Mouse (Mus musculus): Measurements from ENCODE around the gene S100a10. TPM values are rescaled to one million over a fixed set of nuclear protein-coding genes. Genes with fewer than 3 reads are reported as not detected.

The S100a10 gene
- polyA plus RNA-seq, 1 experiment from 2014 or later, result 266 TPM

DNA sequence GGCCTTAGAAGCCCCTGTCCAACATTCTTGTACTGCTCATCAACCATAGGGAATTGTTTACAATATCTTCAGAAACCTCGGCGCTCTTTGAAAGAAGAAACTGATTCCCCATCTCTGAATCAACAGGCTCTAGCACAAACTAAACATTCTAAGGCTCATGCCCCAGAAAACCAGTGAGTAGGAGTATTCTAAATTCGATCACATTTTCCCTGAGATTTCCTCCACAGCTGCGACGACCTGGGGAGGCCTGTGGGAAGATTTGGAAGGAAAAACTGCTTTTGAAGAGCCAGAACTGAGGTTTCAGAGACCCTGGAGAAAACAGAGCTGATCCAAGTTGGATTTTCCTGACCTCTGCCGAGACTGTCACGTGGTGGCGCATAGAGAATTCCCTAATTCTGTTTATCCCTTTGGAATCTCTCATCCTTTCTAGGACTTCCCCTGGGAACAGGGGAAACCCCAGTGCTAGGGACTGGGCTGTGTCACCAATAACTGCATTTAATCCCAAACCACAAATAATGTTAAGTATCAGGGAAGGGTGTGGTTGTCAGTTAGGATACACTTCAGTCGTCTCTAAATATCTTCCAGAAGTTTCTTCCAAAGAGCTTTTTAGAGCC is 1.0 kb upstream of the S100a10 start:
- 87% methylated on average over 9 of the region's 9 CpGs for WGBS (ENCODE audit: missing documents)
- Histone ChIP-seq H3K79me2 (ENCODE audit: inconsistent target) (peaks cover 36% of the 10 kb centered on the region), H3K4me3 (ENCODE audit: inconsistent target) (no peak overlapping the region), H3K36me3 (ENCODE audit: inconsistent target) (no peaks in the 10 kb centered on the region), H3K27ac (peak overlapping the region; percentile 61; the same call in 1 of the 2 replicates)

DNA sequence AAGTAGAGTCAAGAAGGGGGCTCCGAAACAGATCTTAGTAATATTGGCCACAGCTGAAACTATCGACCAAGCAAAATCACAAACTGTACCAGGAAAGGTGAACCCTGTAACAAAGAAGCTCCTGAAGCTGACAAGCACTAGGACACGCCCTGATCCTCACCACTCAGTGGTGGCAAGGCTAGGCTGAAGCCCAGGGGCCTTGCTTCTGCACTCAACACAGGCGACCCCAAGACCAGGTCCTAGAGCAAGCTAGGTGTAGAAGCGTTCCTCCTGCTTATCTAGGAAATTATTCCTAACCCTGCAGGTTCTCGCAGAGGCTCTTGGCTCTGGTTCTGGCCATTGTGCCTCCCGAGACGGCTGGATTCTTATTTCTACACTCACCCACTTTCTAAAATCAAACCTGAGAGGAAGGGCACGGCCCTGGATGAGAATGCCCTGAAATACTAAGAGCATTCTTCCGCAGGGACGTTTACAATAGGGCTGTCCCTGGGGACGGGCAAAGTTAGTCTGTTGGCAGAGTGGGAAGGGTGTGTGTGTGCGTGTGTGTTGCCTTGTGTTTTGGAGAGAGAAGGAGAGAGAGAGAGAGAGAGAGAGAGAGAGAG is 400 bp upstream of the S100a10 start:
- peak overlapping the region; percentile 7; the same call in 1 of the 2 replicates for H3K4me3 ChIP-seq (ENCODE audit: inconsistent target)
- H3K36me3 ChIP-seq (ENCODE audit: inconsistent target), result no peaks in the 10 kb centered on the region
- 46% methylated on average over 9 of the region's 13 CpGs for whole genome bisulfite sequencing (ENCODE audit: missing documents)
- H3K27ac ChIP-seq, result peak overlapping the region; percentile 61
- peaks cover 42% of the 10 kb centered on the region for H3K79me2 ChIP-seq (ENCODE audit: inconsistent target)

DNA sequence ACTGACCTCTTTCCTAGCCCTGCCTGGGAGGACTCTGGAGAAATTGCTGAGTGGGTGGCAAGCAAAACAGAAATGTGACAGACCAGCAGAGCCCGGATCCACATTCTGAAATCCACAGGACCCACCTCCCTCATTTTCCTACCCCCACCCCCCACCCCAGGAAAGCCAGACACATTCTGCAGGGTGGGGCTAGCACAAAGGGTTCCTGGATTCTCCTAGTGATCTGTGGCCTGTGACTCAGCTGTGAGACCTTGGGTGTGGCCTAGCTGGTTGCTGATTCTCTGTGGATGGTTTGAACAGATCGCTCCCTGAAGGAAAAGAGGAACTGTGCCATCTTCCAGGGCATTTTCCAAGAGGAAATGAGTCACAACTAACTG is 986 bp downstream of the S100a10 start:
- 0% methylated on average over 2 of the region's 2 CpGs for WGBS (ENCODE audit: missing documents)
- peaks cover 56% of the 10 kb centered on the region for H3K79me2 ChIP-seq (ENCODE audit: inconsistent target)
- H3K36me3 ChIP-seq (ENCODE audit: inconsistent target), result peaks cover under 1% of the 10 kb centered on the region; the same call in 1 of the 2 replicates
- H3K4me3 ChIP-seq (ENCODE audit: inconsistent target), result peak overlapping the region; percentile 81
- peak overlapping the region; percentile 95 for H3K27ac ChIP-seq

DNA sequence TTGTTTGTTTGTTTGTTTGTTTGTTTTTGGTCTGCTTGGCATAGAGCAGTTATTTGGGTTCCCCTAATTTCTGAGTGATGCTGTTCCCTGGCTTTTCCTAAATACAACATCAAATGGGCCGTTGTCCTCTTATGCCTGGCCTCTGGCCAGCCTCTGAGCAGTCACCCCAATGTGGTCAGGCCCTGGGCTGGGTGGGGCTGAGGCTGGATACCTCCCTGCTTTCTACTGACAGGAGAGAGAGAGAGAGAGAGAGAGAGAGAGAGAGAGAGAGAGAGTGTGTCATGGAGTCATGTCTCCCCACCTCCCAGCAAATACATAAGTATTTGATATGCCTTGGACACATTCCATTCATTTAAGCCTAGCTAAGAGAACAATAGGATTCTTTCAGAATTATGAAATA is 1.7 kb downstream of the S100a10 start:
- Histone ChIP-seq H3K36me3 (ENCODE audit: inconsistent target) (peaks cover 8% of the 10 kb centered on the region), H3K79me2 (ENCODE audit: inconsistent target) (peaks cover 63% of the 10 kb centered on the region), H3K4me3 (ENCODE audit: inconsistent target) (peak overlapping the region; percentile 81), H3K27ac (peak overlapping the region; percentile 95)
- WGBS (ENCODE audit: missing documents), result no CpG with 5 or more reads among the region's 1 CpGs

DNA sequence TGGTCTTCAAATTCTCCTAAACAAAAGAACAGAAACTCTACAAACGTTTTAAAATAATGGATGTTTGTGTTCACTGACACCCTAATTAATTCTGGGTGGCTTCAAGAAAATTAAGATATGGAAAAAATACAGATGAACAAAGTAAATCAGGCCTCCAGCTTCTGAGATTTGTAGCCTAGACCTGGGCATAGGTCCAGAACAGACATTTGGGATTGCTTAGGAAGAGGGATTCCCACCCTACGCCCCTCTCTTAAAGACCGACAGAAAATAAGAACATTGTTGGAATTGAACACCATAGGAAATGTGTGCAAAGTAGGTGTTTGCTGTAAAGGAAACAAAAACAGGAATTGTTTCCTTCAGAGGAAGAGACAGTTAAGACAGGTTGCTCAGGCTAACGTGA is 2.6 kb downstream of the S100a10 start:
- 42% methylated on average over 4 of the region's 4 CpGs for WGBS (ENCODE audit: missing documents)
- no peak overlapping the region for H3K27ac ChIP-seq
- H3K79me2 ChIP-seq (ENCODE audit: inconsistent target), result peaks cover 72% of the 10 kb centered on the region
- H3K4me3 ChIP-seq (ENCODE audit: inconsistent target), result no peak overlapping the region
- peaks cover 13% of the 10 kb centered on the region for H3K36me3 ChIP-seq (ENCODE audit: inconsistent target)

DNA sequence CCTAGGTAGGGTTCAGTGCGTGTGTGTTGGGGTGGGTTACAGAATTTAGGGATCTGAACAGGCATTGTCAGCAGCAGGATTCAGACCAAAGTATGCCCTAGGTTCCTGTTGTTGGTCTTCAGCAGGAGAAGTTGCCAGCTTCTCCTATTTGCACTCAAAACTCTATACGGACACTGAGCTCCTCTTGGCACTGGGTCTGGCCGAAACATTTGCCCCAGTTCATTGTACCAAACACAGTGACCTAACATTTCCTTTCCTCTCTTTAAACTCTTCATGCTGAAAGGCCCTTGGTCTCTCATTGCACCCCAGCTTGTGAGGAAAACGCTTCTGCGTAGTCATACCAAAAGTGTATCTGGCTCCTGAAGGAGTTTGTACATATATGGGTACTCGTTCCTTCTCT is 5.1 kb downstream of the S100a10 start:
- Histone ChIP-seq H3K27ac (no peak overlapping the region), H3K79me2 (ENCODE audit: inconsistent target) (peaks cover 72% of the 10 kb centered on the region), H3K36me3 (ENCODE audit: inconsistent target) (peaks cover 35% of the 10 kb centered on the region), H3K4me3 (ENCODE audit: inconsistent target) (no peak overlapping the region)
- WGBS (ENCODE audit: missing documents), result 88% methylated on average over 6 of the region's 6 CpGs

DNA sequence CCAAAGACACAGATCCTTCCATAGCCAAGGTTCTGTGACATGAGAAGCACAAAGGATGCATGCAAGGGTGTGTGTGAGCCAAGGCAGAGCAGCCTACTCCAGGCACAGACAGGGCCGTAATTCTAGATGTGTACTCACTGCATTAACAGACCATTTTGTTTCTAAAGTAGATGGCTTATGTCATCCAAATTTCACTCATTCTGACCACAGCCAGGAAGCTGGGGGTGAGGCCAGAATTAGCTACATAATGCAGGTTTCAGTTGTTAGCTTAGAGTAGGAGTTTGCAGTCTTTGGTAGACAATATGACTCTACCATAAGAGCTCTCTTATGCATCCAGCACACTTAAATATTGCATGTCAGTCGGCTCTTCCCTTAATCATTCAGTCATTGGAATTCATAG is 7.5 kb downstream of the S100a10 start:
- 35% methylated on average over 2 of the region's 2 CpGs for WGBS (ENCODE audit: missing documents)
- H3K27ac ChIP-seq, result no peak overlapping the region
- H3K36me3 ChIP-seq (ENCODE audit: inconsistent target), result peaks cover 36% of the 10 kb centered on the region

DNA sequence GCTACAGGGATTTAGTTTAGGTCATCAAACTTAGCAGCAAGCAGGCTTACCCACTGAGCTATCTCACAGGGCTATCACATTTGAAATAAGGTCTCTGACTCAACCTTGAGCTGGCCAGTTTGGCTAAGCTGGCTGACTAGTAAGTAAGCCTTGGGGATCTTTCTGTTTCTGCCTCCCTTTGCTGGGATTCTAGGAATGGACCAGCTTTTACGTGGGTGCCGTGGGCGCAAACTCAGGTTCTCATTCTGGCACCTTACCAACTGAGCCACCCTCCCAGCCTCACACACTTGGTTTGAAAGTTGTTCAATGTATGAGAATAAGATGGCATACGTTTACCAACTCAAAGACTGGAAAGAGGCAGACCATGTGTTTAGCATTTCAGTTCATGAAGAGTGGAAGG is 8.3 kb downstream of the S100a10 start:
- peaks cover 36% of the 10 kb centered on the region for H3K36me3 ChIP-seq (ENCODE audit: inconsistent target)
- no peak overlapping the region for H3K4me3 ChIP-seq (ENCODE audit: inconsistent target)
- H3K79me2 ChIP-seq (ENCODE audit: inconsistent target), result peaks cover 42% of the 10 kb centered on the region
- 100% methylated on average over 4 of the region's 4 CpGs for WGBS (ENCODE audit: missing documents)
- H3K27ac ChIP-seq, result no peak overlapping the region

More for the DNA sequence above, 7.5 kb downstream of the S100a10 start:
- H3K79me2 ChIP-seq (ENCODE audit: inconsistent target), result peaks cover 51% of the 10 kb centered on the region
- no peak overlapping the region for H3K4me3 ChIP-seq (ENCODE audit: inconsistent target)

DNA sequence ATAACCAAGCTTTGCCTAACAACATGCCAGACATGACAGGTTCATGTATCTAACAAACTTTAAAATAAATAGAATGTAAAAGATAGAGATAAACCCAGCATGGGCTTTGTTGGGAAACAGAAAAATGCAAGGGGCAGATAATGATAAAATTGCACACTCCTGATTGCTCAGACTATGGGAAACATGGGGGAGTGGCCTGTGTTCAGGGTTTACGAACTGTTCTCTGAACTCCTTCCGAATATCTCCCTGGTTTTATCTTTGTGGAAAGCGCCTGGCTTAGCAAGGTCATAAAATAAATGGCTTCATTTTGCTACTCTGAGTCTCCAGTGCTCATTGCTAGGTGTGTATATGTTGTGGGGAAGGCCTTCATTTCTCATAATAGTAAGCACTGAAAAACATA is 12.0 kb downstream of the S100a10 start:
- Histone ChIP-seq H3K4me3 (ENCODE audit: inconsistent target) (no peak overlapping the region), H3K36me3 (ENCODE audit: inconsistent target) (peaks cover 26% of the 10 kb centered on the region), H3K27ac (no peak overlapping the region), H3K79me2 (ENCODE audit: inconsistent target) (peaks cover 6% of the 10 kb centered on the region)
- 81% methylated on average over 3 of the region's 3 CpGs for WGBS (ENCODE audit: missing documents)

DNA sequence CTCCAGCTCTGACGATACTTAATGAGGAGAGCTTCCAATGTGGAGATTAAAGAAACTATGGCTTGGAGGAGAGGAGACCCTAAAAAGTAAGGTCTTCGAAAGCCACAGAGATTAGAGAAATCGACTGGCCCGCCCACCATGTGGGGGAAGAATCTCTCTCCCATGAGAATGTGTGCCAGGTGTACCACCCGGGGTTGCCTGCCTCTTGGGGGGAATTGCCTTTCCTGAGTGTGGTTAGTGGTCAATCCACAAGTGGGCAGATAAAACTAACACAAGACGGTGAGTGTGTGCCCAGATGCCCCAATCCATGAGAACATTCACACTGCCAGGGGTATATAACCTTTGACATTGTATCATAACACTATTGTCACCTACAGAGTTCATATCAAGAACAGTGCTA is 12.8 kb downstream of the S100a10 start:
- WGBS (ENCODE audit: missing documents), result 68% methylated on average over 6 of the region's 6 CpGs
- Histone ChIP-seq H3K36me3 (ENCODE audit: inconsistent target) (peaks cover 23% of the 10 kb centered on the region), H3K4me3 (ENCODE audit: inconsistent target) (no peak overlapping the region), H3K79me2 (ENCODE audit: inconsistent target) (no peaks in the 10 kb centered on the region), H3K27ac (no peak overlapping the region)

DNA sequence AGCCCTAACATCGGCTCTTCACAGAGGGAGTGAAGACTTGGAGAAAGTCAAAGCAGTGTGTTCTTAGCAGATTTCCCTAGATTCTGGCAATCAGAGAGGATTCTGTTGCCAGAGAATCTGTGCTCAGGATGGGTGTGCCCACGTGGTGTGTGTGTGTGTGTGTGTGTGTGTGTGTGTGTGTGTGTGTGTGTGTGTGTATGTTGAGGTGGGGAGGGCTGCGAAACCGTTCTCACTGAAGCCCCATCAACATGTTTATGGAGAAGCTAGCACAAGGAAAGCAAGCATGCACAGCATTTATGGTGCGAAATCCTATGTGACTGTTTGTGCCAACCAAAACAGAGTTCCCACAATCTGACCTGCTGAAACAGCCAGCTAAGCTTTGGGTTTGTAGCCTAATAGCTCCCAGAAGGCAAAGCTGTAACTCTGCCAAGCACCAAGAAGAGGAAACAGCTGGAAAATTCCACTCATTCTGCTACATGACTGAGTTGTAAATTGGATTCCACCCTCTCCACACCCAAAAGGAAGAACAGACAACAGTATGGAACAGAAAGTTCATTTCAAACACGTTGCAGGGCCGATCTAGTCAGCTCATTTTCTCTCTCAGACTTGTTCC is 13.7 kb downstream of the S100a10 start:
- WGBS (ENCODE audit: missing documents), result 83% methylated on average over 5 of the region's 7 CpGs
- Histone ChIP-seq H3K36me3 (ENCODE audit: inconsistent target) (peaks cover 15% of the 10 kb centered on the region), H3K79me2 (ENCODE audit: inconsistent target) (no peaks in the 10 kb centered on the region), H3K27ac (no peak overlapping the region), H3K4me3 (ENCODE audit: inconsistent target) (no peak overlapping the region)

DNA sequence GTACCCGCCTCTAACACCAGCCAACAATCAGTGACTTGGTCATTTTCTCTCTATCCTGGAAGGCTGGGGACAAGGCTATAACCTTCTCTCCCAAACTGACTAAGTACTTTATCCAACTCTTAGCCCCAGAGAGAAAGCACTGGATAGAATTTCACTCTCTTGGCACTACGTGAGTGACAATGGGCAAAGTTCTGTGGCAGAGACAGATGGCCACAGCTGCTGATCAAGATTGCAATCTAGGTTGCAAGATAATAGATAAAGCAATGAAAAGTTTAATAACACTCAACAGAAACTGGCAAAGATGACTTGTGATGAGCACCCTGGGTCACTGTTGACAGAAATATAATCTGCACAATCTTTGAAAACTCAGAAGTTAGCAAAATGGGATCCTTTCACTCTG is 14.2 kb downstream of the S100a10 start:
- Histone ChIP-seq H3K4me3 (ENCODE audit: inconsistent target) (no peak overlapping the region), H3K79me2 (ENCODE audit: inconsistent target) (no peaks in the 10 kb centered on the region), H3K27ac (no peak overlapping the region), H3K36me3 (ENCODE audit: inconsistent target) (peaks cover 10% of the 10 kb centered on the region; the same call in 1 of the 2 replicates)
- 77% methylated on average over 2 of the region's 2 CpGs for WGBS (ENCODE audit: missing documents)

DNA sequence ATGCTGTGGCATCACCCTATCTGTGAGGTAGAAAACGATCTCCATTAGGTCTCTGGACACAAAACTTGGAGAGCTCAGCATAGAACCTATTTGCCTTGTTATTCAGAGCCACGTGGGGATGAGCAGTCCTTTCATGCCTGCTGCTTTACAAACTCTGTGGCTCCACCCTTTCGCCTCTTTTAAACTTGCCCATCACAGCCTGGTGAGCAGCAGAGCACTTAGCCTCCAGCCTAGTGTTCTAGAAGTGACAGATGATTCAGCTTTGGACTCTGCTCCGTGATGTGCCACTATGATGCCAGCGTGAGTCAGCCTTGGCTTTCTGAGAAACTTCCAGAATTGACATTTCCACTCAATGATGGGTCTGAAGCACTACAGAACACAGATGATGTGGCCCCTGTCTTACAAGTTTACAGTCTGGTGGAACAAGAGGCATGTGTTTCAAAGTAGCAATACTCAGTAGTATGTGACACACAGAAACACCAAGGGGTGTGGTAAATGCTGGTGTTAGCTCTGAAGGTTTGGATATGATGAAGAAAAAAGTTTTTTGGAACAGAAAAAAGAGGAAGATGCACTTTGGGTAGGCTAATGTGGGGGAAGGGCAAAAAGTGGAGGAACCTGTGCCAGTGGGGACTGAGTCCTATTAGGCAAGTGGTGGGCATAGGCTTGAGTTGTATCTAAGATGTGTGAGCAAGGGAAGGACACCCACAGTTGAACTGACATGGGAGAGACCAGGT is 17.3 kb downstream of the S100a10 start:
- H3K4me3 ChIP-seq (ENCODE audit: inconsistent target), result no peak overlapping the region
- no peaks in the 10 kb centered on the region for H3K79me2 ChIP-seq (ENCODE audit: inconsistent target)
- peak overlapping the region; percentile 13; the same call in 1 of the 2 replicates for H3K27ac ChIP-seq
- H3K36me3 ChIP-seq (ENCODE audit: inconsistent target), result no peaks in the 10 kb centered on the region
- 48% methylated on average over 4 of the region's 5 CpGs for WGBS (ENCODE audit: missing documents)

DNA sequence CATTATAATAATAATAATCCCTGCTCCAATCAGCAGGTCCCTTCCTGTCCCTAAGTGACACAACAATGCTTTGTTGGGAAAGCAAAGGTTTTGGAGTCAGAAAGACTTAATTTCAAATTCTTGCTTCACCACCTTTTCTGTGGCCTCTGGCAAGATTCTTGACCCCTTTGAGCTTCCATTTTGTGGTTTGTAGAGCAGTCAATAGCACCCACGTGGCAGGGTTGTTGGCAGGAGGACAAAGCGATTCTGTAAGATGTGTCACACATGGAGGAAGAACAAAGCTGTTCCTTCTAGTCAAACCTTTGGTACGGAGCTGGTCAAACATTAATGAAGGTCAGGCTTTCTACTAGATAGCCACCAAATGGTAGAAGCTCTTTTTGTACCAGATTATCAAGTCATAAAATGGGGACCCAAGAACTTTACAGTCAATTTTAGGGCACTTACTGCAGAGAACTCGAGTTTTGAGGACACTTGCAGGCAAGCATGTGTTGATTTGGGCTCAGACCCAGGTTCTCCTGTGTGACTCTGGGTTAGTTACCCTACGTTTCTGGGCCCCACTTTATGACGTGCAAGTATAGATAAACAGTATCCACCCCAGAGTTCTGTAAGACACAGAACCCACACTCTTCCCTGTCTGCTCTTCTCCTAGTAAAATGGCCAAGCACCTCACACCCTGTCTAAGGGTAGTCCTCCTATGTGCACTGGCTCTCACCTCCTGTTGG is 24.6 kb downstream of the S100a10 start:
- no peaks in the 10 kb centered on the region for H3K36me3 ChIP-seq (ENCODE audit: inconsistent target)
- 65% methylated on average over 6 of the region's 6 CpGs for WGBS (ENCODE audit: missing documents)
- H3K79me2 ChIP-seq (ENCODE audit: inconsistent target), result no peaks in the 10 kb centered on the region
- H3K4me3 ChIP-seq (ENCODE audit: inconsistent target), result no peak overlapping the region
- H3K27ac ChIP-seq, result no peak overlapping the region
